23 mouse cellular contexts compared by ENCODE assay signal in the genomic region with DNA sequence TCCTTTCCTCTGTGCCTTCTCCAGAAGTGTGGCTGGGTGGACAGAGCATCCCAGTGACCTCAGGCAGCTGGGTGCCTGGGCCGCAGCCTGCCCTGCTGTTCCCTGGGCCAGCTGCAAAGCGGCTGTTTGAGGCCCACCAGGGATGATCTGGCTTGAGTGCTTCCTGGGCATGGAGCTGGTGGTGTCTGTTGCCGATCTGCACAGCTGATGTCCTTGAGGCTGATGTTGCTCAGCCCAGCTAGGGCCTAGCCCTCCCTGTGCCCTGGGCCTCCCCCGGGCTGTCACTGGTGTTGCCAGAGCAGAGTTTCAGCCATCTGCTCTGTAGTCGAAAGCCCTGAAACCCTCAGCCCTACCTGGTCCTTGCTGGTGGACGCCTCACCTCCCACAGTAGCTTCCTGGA.
DNase-seq lines count a peak whose midpoint lies in the region; ATAC-seq and TF ChIP-seq lines count a peak whose summit lies in the region.
"Had no signal": no experiment of that assay in that cellular context is flagged by ENCODE, and none has a peak within 500 bp of the region (broad histone marks: within the 10 kb centered on the region; RNA-seq: fewer than 3 reads in every experiment).

No protein-coding gene starts in this region.

- H3K4me1 ChIP-seq in forebrain, embryonic 10.5 days: peaks cover 11% of the 10 kb centered on the region
- H3K4me1 ChIP-seq in forebrain, embryonic 13.5 days: peaks cover 7% of the 10 kb centered on the region
- no peaks in the 10 kb centered on the region for H3K4me1 ChIP-seq in hindbrain, postnatal 0 days (ENCODE audit: insufficient read depth, low read length)
- peaks cover 6% of the 10 kb centered on the region for H3K4me1 ChIP-seq in hindbrain, embryonic 13.5 days (replicated peaks)
- peaks cover 16% of the 10 kb centered on the region for H3K4me1 ChIP-seq in embryonic facial prominence, embryonic 10.5 days
- H3K4me1 ChIP-seq: liver, embryonic 12.5 days had no signal

- 81% methylated on average over 6 of the region's 6 CpGs for WGBS in forebrain, embryonic 10.5 days
- WGBS in forebrain, embryonic 13.5 days: 89% methylated on average over 6 of the region's 6 CpGs
- WGBS in hindbrain, postnatal 0 days: 59% methylated on average over 6 of the region's 6 CpGs
- WGBS in hindbrain, embryonic 13.5 days: 76% methylated on average over 6 of the region's 6 CpGs
- 66% methylated on average over 6 of the region's 6 CpGs for WGBS in embryonic facial prominence, embryonic 10.5 days

- no peak overlapping the region for H3K9ac ChIP-seq in forebrain, embryonic 13.5 days
- no peak overlapping the region for H3K9ac ChIP-seq in hindbrain, postnatal 0 days (replicated peaks; ENCODE audit: low read length)
- H3K9ac ChIP-seq in hindbrain, embryonic 13.5 days: no peak overlapping the region
- H3K9ac ChIP-seq: forebrain, embryonic 12.5 days; limb, embryonic 13.5 days; liver, embryonic 12.5 days; midbrain, embryonic 15.5 days; neural tube, embryonic 13.5 days had no signal

- no peak for ATAC-seq in forebrain, embryonic 13.5 days
- ATAC-seq in hindbrain, postnatal 0 days: peak; percentile 48
- ATAC-seq in hindbrain, embryonic 13.5 days (ENCODE audit: low FRiP score): no peak
- ATAC-seq: CD4-positive, CD25-positive, alpha-beta regulatory T cell, adult 4 months; liver, embryonic 12.5 days; midbrain, embryonic 15.5 days had no signal

- no peak for TF ChIP-seq CTCF in hindbrain, postnatal 0 days (IDR thresholded peaks at IDR 0.05; ENCODE audit: low read depth)

- H3K9me3 ChIP-seq in forebrain, embryonic 10.5 days: no peaks in the 10 kb centered on the region
- no peaks in the 10 kb centered on the region for H3K9me3 ChIP-seq in forebrain, embryonic 13.5 days (replicated peaks)
- no peaks in the 10 kb centered on the region for H3K9me3 ChIP-seq in hindbrain, postnatal 0 days (ENCODE audit: low read length)
- no peaks in the 10 kb centered on the region for H3K9me3 ChIP-seq in hindbrain, embryonic 13.5 days
- H3K9me3 ChIP-seq in embryonic facial prominence, embryonic 10.5 days: no peaks in the 10 kb centered on the region
- H3K9me3 ChIP-seq: forebrain, embryonic 12.5 days; limb, embryonic 13.5 days; liver, embryonic 12.5 days; midbrain, embryonic 15.5 days; neural tube, embryonic 13.5 days had no signal

- H3K27me3 ChIP-seq in forebrain, embryonic 10.5 days (ENCODE audit: poor library complexity, severe bottlenecking): no peaks in the 10 kb centered on the region
- H3K27me3 ChIP-seq in forebrain, embryonic 13.5 days: no peaks in the 10 kb centered on the region
- no peaks in the 10 kb centered on the region for H3K27me3 ChIP-seq in hindbrain, postnatal 0 days (ENCODE audit: insufficient read depth, low read length)
- 0 out of 2 replicates have a peak, but pooled peaks cover 3% of the 10 kb centered on the region for H3K27me3 ChIP-seq in hindbrain, embryonic 13.5 days
- H3K27me3 ChIP-seq in embryonic facial prominence, embryonic 10.5 days (replicated peaks; ENCODE audit: low read depth, poor library complexity, severe bottlenecking): no peaks in the 10 kb centered on the region; the same call in 1 of the 2 replicates
- H3K27me3 ChIP-seq: forebrain, embryonic 12.5 days; limb, embryonic 13.5 days; midbrain, embryonic 15.5 days; neural tube, embryonic 13.5 days had no signal

- intact Hi-C loops in left cerebral cortex, postnatal 4 days (cut with DNase I): no loop called here
- intact Hi-C loops in left cerebral cortex, postnatal 10 days (cut with DNase I): no loop called here

- no peak for DNase-seq in forebrain, embryonic 10.5 days (ENCODE audit: extremely low spot score, low spot score)
- DNase-seq in hindbrain, postnatal 0 days (ENCODE audit: low spot score): no peak
- DNase-seq in left cerebral cortex, postnatal 4 days: peak; percentile 68
- no peak for DNase-seq in left cerebral cortex, postnatal 10 days (ENCODE audit: extremely low spot score in 1 of 2, low spot score in 2 of 2)
- no peak for DNase-seq in embryonic facial prominence, embryonic 10.5 days (ENCODE audit: low spot score)
- no peak for DNase-seq in layer of hippocampus, adult 18-20 months (ENCODE audit: low spot score in 2 of 2)
- DNase-seq: cerebellum, adult 11-12 months; kidney, adult 8-10 months; lung, adult 18-20 months; lung, postnatal 10 days; thymus, adult 18-20 months; thymus, postnatal 4 days had no signal

- H3K4me3 ChIP-seq in forebrain, embryonic 10.5 days: no peak overlapping the region
- no peak overlapping the region for H3K4me3 ChIP-seq in forebrain, embryonic 13.5 days
- no peak overlapping the region for H3K4me3 ChIP-seq in hindbrain, postnatal 0 days (ENCODE audit: low read length)
- H3K4me3 ChIP-seq in hindbrain, embryonic 13.5 days: no peak overlapping the region
- H3K4me3 ChIP-seq in embryonic facial prominence, embryonic 10.5 days: no peak overlapping the region
- H3K4me3 ChIP-seq: forebrain, embryonic 12.5 days; layer of hippocampus, adult 2 months; limb, embryonic 13.5 days; liver, embryonic 12.5 days; midbrain, embryonic 15.5 days; myocyte; neural tube, embryonic 13.5 days had no signal

- H3K27ac ChIP-seq in forebrain, embryonic 10.5 days: peak overlapping the region; percentile 48; the same call in 1 of the 2 replicates
- H3K27ac ChIP-seq in forebrain, embryonic 13.5 days: no peak overlapping the region
- H3K27ac ChIP-seq in hindbrain, postnatal 0 days: no peak overlapping the region
- H3K27ac ChIP-seq in hindbrain, embryonic 13.5 days: no peak overlapping the region
- H3K27ac ChIP-seq in embryonic facial prominence, embryonic 10.5 days (replicated peaks): peak overlapping the region; percentile 63
- H3K27ac ChIP-seq: forebrain, embryonic 12.5 days; layer of hippocampus, adult 2 months; limb, embryonic 13.5 days; liver, embryonic 12.5 days; midbrain, embryonic 15.5 days; neural tube, embryonic 13.5 days had no signal

- no peak overlapping the region for H3K4me2 ChIP-seq in forebrain, embryonic 13.5 days
- no peak overlapping the region for H3K4me2 ChIP-seq in hindbrain, postnatal 0 days (ENCODE audit: low read depth, low read length)
- no peak overlapping the region for H3K4me2 ChIP-seq in hindbrain, embryonic 13.5 days
- H3K4me2 ChIP-seq: forebrain, embryonic 12.5 days; heart, embryonic 11.5 days; limb, embryonic 13.5 days; liver, embryonic 12.5 days; midbrain, embryonic 15.5 days; neural tube, embryonic 13.5 days had no signal

- no peaks in the 10 kb centered on the region for H3K36me3 ChIP-seq in forebrain, embryonic 10.5 days (replicated peaks)
- H3K36me3 ChIP-seq in forebrain, embryonic 13.5 days (ENCODE audit: poor library complexity, severe bottlenecking): no peaks in the 10 kb centered on the region
- H3K36me3 ChIP-seq in hindbrain, postnatal 0 days (ENCODE audit: insufficient read depth, low read length): no peaks in the 10 kb centered on the region
- H3K36me3 ChIP-seq in hindbrain, embryonic 13.5 days: no peaks in the 10 kb centered on the region
- no peaks in the 10 kb centered on the region for H3K36me3 ChIP-seq in embryonic facial prominence, embryonic 10.5 days (replicated peaks)
- H3K36me3 ChIP-seq: forebrain, embryonic 12.5 days; limb, embryonic 13.5 days; liver, embryonic 12.5 days; midbrain, embryonic 15.5 days; neural tube, embryonic 13.5 days had no signal

Comparison
In these comparisons a context has a peak if more than half of its experiments do, and no peak if none do; other contexts are left out.
1. H3K27ac ChIP-seq: peak in forebrain, embryonic 10.5 days (single experiment) and embryonic facial prominence, embryonic 10.5 days (single experiment); none in forebrain, embryonic 13.5 days (single experiment), hindbrain, postnatal 0 days (single experiment) and hindbrain, embryonic 13.5 days (single experiment).